Mouse (Mus musculus) layer of hippocampus, postnatal 25 days (tissue): ENCODE results near the gene H2-M10.2. TPM values are rescaled to one million over a fixed set of nuclear protein-coding genes. Genes with fewer than 3 reads are reported as not detected.
A peak's percentile ranks its signal among the peaks of the same experiment; 100 is the strongest.

Experiments
- DNase-seq, 2 experiments: peaks; one replicate each; pipeline ENCODE4 v3.0.0; 2022; ENCODE audit warnings: mixed read lengths in 2 of 2, low spot score in 1 of 2; ENCODE audit errors: extremely low spot score in 1 of 2
- total RNA-seq, 2 experiments: library from RNA; stranded (reverse); gene quantifications; 2 replicates each; pipeline ENCODE4 v1.2.3; 2021

The H2-M10.2 gene
- total RNA-seq: not detected

GRCm38 (mm10) chr17:36286390-36286789 lies at the start of gene H2-M10.2:
TSS of gene H2-M10.2 (minus strand) at chr17:36286490.
- DNase-seq: no peak

GRCm38 (mm10) chr17:36326055-36326454 lies 39.8 kb upstream of the H2-M10.2 start, which contains the start of gene H2-M10.1:
TSS of gene H2-M10.1 (minus strand) at chr17:36326155.
- no peak for DNase-seq

- DNase-seq: no peak
Observed at GRCm38 (mm10) chr17:36315689-36316253, 29.5 kb upstream of the H2-M10.2 start.

- peak; percentile 63 to 66 for DNase-seq
Observed at GRCm38 (mm10) chr17:36315041-36315688, 28.9 kb upstream of the H2-M10.2 start.

GRCm38 (mm10) chr17:36314511-36314910 lies 28.2 kb upstream of the H2-M10.2 start:
- DNase-seq: peak; percentile 13 to 17

- no peak for DNase-seq
Observed at GRCm38 (mm10) chr17:36309293-36309692, 23.0 kb upstream of the H2-M10.2 start.

GRCm38 (mm10) chr17:36308855-36309254 lies 22.6 kb upstream of the H2-M10.2 start:
- DNase-seq: peak in 1 of 2 experiments; percentile 57

- DNase-seq: no peak
Observed at GRCm38 (mm10) chr17:36281521-36282245, 4.6 kb downstream of the H2-M10.2 start.

GRCm38 (mm10) chr17:36274776-36275175 lies 11.5 kb downstream of the H2-M10.2 start:
- DNase-seq: no peak

GRCm38 (mm10) chr17:36273796-36274195 lies 12.5 kb downstream of the H2-M10.2 start:
- DNase-seq: no peak

GRCm38 (mm10) chr17:36272643-36273366 lies 13.5 kb downstream of the H2-M10.2 start:
- no peak for DNase-seq

- DNase-seq: peak; percentile 66 to 96
Observed at GRCm38 (mm10) chr17:36271586-36272256, 14.6 kb downstream of the H2-M10.2 start, which contains the start of gene Trim39. TSS of gene Trim39 (minus strand) at chr17:36272247.

GRCm38 (mm10) chr17:36270956-36271585 lies 15.2 kb downstream of the H2-M10.2 start:
- peak; percentile 75 to 97 for DNase-seq

GRCm38 (mm10) chr17:36265834-36266233 lies 20.5 kb downstream of the H2-M10.2 start:
- DNase-seq: no peak

GRCm38 (mm10) chr17:36264273-36264925 lies 21.9 kb downstream of the H2-M10.2 start:
- no peak for DNase-seq

GRCm38 (mm10) chr17:36261511-36262166 lies 24.7 kb downstream of the H2-M10.2 start:
- DNase-seq: no peak

GRCm38 (mm10) chr17:36257969-36258368 lies 28.3 kb downstream of the H2-M10.2 start, which contains the start of gene Rpp21:
TSS of gene Rpp21 (minus strand) at chr17:36258069.
- no peak for DNase-seq

GRCm38 (mm10) chr17:36257241-36257947 lies 28.9 kb downstream of the H2-M10.2 start:
- peak; percentile 74 to 75 for DNase-seq
